Mouse (Mus musculus): ENCODE measurements around the gene H2-M5. TPM values are rescaled to one million over a fixed set of nuclear protein-coding genes. Genes with fewer than 3 reads are reported as not detected.

Gene H2-M5
- polyA plus RNA-seq (2017; shearing (Covaris generic)) = not detected

GRCm38 (mm10) chr17:36989437-36989836 lies at the start of gene H2-M5:
H2-M5 (minus strand) TSS chr17:36989537.

GRCm38 (mm10) chr17:37022628-37023576 lies 33.6 kb upstream of the H2-M5 start, which contains the start of gene Mog:
Mog (minus strand) TSS chr17:37023398.

GRCm38 (mm10) chr17:37000863-37001262 lies 11.5 kb upstream of the H2-M5 start, which contains the start of gene Zfp57:
Zfp57 (plus strand) TSS chr17:37001163.

GRCm38 (mm10) chr17:36981221-36981813 lies 8.0 kb downstream of the H2-M5 start, which contains the start of gene 2410137M14Rik:
2410137M14Rik (minus strand) TSS chr17:36981237.

GRCm38 (mm10) chr17:36957999-36958743 lies 31.2 kb downstream of the H2-M5 start, which contains the start of the genes Znrd1 and Znrd1as:
Znrd1 (minus strand) TSS chr17:36958559.
Znrd1as (plus strand) TSS chr17:36958592.

GRCm38 (mm10) chr17:36950981-36951947 lies 38.1 kb downstream of the H2-M5 start, which contains the start of gene Ppp1r11:
Ppp1r11 (minus strand) TSS chr17:36951741.

GRCm38 (mm10) chr17:36942791-36943471 lies 46.4 kb downstream of the H2-M5 start, which contains the start of gene Rnf39:
Rnf39 (plus strand) TSS chr17:36942918.

Other genes with a start within 250 kb of the H2-M5 start
- gene H2-M10.5, start 216.6 kb downstream of the H2-M5 start, polyA plus RNA-seq (2017; shearing (Covaris generic)) = not detected
- gene H2-M10.6, start 177.4 kb downstream of the H2-M5 start, polyA plus RNA-seq (2017; shearing (Covaris generic)) = not detected
- 133 TPM for gene Trim26, start 152.4 kb downstream of the H2-M5 start, polyA plus RNA-seq (2017; shearing (Covaris generic))
- 0.43 TPM for gene Trim15, start 122.3 kb downstream of the H2-M5 start, polyA plus RNA-seq (2017; shearing (Covaris generic))
- gene Trim10, start 120.0 kb downstream of the H2-M5 start, polyA plus RNA-seq (2017; shearing (Covaris generic)) = 0.07 TPM
- not detected for gene Trim40, start 99.4 kb downstream of the H2-M5 start, polyA plus RNA-seq (2017; shearing (Covaris generic))
- gene Trim31, start 91.4 kb downstream of the H2-M5 start, polyA plus RNA-seq (2017; shearing (Covaris generic)) = not detected
- 0.17 TPM for gene Rnf39, start 46.6 kb downstream of the H2-M5 start, polyA plus RNA-seq (2017; shearing (Covaris generic))
- 126 TPM for gene Ppp1r11, start 37.8 kb downstream of the H2-M5 start, polyA plus RNA-seq (2017; shearing (Covaris generic))
- gene Znrd1, start 31.0 kb downstream of the H2-M5 start, polyA plus RNA-seq (2017; shearing (Covaris generic)) = 85.3 TPM
- 6.6 TPM for gene Znrd1as, start 30.9 kb downstream of the H2-M5 start, polyA plus RNA-seq (2017; shearing (Covaris generic))
- not detected for gene 2410137M14Rik, start 8.3 kb downstream of the H2-M5 start, polyA plus RNA-seq (2017; shearing (Covaris generic))
- gene Zfp57, start 11.6 kb upstream of the H2-M5 start, polyA plus RNA-seq (2017; shearing (Covaris generic)) = not detected
- not detected for gene Mog, start 33.9 kb upstream of the H2-M5 start, polyA plus RNA-seq (2017; shearing (Covaris generic))
- gene Gabbr1, start 56.4 kb upstream of the H2-M5 start, polyA plus RNA-seq (2017; shearing (Covaris generic)) = 12.6 TPM
- 0.20 TPM for gene Olfr90, start 99.0 kb upstream of the H2-M5 start, polyA plus RNA-seq (2017; shearing (Covaris generic))
- gene Olfr91, start 108.7 kb upstream of the H2-M5 start, polyA plus RNA-seq (2017; shearing (Covaris generic)) = not detected
- not detected for gene Olfr92, start 130.6 kb upstream of the H2-M5 start, polyA plus RNA-seq (2017; shearing (Covaris generic))
- not detected for gene Olfr93, start 172.0 kb upstream of the H2-M5 start, polyA plus RNA-seq (2017; shearing (Covaris generic))
- 0.38 TPM for gene Ubd, start 204.4 kb upstream of the H2-M5 start, polyA plus RNA-seq (2017; shearing (Covaris generic))
- gene Olfr94, start 211.5 kb upstream of the H2-M5 start, polyA plus RNA-seq (2017; shearing (Covaris generic)) = not detected
- not detected for gene Olfr95, start 223.6 kb upstream of the H2-M5 start, polyA plus RNA-seq (2017; shearing (Covaris generic))
- gene Olfr96, start 230.6 kb upstream of the H2-M5 start, polyA plus RNA-seq (2017; shearing (Covaris generic)) = not detected
- gene Olfr97, start 247.8 kb upstream of the H2-M5 start, polyA plus RNA-seq (2017; shearing (Covaris generic)) = not detected